Mouse (Mus musculus) right cerebral cortex, adult 2 months (tissue): ENCODE data around the gene Gm853.

Experiments
- DNase-seq, 2 experiments: peaks; one replicate each; pipeline ENCODE4 v3.0.0; 2021 to 2022; ENCODE audit warnings: low spot score in 2 of 2

Gene Gm853

DNA sequence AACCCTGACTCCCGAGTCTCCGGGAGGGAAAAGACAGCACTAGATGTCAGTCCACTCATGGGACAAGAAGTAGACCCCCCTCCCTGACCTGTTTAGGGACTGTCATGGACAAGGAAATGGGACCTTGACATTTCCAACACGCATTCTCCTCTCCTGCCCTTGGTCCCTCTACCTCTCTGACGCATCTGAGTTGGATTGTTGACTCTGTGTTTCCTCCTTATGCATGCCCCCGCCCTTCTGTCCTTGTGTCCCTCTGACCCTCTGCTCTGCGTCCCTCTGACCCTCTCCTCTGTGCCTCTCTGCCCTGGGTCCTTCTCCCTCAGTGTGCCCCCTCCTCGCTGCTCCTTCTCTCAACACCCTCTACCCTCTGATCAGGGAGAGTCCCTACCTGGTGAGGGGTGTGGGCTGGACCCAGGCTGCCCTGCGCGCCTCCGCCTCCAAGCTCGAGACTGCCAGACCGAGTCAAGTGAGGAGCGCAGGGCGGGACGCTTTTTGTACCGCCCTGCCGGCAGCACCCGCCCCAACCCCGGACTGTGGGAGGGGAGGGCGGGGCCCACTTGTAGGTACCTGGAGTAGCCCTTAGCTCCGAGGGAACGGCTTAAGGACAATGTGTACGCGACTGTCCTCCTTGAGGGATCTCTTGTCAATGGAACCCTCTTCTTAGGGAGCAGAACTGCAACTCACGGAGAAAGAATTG is 47.7 kb downstream of the Gm853 start:
- DNase-seq: no peak

DNA sequence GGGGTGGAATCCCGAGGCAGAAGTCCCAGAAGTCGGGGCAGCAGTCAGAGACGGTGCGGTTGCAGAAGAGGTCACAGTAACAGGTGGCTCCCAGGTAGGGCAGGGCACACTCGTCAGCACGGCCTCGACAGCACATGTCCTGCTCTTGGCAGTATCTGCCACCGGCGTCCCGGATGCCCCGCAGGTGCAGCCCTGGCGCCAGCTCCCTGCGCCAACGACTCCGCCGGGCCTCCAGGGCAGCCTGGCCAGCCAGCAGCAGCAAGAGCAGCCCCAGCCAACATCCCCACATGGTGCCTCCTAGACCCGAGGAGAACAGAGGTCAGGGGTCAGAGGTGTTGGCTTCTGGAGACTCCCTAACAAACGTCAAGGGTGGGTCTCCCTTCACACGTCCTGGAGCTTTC is 48.3 kb downstream of the Gm853 start:
- DNase-seq: no peak

DNA sequence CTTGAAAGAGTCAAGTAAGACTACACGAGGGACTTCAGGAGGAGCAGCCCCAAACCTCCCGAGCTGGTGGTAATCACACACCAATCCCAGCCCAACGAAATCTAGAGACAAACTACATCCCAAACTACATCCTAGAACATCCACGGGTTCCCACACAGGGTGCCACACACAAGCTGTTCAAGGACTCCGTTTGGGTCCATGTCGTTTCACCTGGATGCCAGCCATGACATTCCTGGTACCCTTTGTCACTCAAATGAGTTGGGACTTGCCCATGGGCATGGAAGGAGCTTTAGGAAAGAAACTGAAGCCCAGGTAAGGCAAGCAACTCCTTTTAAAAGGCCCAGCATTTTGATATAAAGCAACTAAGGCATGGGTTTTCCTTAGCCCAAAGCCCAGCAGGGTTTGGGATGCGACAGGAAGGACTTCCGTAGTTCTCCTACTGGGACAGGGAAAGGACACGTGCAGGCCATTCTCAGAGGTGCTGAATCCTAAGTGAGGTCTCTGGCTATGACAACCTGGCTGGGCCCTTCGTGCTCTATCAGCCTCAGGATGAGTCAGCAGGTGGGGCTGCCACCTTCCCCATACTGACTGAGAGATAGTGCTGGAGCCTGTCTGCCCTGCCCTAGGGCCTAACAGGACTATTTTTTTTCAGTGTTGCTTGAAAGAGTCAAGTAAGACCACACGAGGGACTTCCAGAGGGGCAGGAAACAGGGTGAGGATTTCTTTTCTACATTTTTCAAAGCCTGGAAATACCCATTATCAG is 49.0 kb downstream of the Gm853 start:
- DNase-seq: no peak

DNA sequence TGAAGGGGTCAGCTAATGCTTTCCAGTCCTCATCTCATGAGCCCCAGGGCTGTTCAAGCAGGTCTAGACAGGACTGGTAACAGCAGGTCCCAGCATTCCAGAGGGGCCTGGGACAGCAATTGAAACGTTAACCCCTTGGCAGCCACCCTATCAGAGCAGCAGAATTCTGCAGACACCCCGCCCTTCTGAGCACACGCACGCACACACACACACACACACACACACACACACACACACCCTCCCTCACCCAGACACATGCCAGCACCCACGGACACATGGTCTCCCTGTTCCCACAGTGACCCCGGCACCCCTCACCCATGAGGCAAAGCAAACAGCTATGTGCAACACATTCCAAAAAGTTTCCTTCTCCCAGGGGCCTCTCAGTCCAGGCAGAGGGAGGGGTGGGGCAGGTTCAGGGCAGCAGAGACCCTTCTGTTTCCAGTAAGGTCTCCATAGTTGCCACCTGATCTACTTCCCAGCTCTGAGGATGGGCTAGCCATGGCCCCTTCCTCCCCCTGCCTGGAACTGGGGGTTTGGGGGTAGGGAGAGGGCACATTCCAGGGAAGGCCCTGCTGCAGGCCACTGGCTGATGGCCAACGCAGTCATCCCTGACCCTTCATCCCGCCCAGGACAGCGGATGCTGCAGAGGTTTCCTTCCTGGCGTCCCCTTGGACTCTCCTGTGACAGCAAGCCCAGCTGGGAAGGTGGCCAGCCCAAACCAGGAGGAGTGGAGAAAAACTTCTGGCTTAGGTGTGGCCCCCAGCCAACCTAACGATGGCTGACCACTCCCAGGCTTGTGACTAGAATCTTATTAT is 50.0 kb downstream of the Gm853 start:
- no peak for DNase-seq

DNA sequence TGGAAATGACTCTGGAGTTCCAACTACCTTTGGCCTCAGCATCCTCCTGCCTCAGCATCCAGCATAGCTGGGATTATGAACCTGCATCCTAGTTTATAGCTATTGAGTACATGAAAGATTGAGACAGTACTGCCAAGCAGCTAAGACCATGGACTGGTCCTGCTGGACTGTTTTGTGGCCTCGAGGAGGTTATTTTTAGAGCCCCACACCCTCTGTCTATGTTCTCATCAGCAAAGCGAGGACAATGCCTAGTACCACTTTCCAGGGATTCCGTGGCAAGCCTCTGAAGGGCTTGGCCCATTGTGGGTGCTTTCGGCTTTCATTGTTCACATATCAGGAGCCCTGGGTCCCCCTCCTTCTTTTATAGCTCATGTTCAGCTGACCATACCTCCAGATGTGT is 51.8 kb downstream of the Gm853 start:
- DNase-seq: no peak

DNA sequence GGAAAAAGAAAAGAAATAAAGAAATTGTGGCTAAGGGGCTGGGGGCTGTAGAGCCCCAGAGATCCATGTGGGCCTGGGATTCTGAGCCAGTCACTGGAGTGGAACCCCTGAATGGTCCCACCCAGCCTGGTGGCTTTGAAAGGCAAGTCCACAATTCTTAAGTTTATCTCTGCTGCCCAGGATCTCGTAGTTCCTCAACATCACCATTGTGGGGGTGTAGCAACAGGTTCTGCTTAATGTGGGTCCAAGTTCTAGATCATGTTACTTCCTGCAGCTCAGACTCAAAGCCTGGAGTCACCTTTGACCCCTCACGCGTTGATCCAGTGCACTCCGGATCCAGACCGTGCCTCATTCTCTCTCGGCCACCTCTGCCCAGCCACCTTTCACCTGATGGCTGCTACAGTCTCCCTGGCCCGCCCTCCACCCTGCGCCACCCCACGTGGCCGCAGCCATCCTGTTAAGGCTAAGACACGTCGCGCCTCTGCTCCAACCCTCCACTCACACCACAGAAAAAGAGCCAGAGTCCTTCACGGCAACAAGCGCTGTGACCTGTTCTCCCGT is 52.7 kb downstream of the Gm853 start:
- no peak for DNase-seq

DNA sequence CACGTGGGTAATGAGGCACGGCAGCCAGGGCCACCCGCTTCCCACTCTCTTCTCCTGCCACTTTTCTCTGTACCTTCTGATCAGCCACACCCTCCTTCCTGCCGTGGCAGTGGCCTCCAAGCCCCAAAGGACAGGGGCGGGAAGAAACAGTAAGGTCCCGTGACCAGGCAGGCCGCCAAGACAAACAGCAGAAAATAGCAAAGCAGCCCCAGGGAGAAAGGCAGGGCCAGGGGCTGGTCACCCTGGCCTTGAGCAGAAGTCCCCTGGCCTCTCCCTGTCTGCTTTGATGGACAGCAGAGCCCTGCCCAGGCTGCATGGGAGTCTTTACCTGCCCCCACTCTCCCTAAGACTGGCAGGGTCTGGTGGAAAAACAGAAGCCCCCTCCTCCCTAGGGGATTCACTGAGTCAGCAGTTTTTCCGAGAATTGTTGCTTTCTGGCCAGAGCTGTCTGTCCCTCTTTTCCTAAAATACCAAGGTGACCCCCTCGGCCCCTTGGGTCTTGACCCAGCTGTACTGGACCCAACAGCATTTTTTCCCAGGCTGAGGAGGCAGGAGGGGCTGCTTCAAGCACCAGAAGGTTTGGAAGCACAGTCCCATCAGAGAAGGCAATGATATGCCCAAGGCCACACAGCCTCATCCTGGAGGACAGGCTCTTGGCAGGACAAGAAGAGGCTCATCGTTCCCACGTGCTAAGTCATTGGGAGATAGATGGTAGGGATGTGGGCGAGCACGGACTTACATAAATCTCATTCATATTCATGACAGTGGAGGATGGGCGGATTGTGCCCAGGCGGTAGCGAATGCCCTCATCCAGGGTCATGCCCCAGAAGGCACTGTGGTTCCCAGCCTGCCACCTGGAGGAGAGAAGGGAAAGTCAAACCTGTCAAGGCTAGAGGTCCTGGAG is 53.7 kb downstream of the Gm853 start:
- DNase-seq: peak in 1 of 2 experiments; percentile 15

DNA sequence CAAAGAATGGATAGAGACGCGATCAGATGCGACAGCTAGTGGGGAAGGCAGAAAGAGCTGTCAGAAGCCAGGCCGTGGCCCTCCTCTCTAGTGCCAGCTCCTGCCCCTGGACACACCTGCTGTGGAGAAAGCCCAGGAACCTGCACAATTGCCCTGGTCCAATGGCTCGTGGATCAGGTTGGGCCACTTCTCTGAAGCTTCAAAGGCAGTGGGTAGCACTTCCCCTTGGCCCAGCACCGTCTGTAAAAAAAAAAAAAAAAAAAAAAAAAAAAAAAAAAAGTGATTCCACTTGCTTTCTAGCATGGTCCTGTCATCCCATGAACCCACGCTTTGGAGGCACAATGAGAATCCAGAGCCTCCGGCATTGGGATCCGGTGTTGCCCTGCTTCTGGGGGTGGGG is 54.4 kb downstream of the Gm853 start:
- DNase-seq: no peak

DNA sequence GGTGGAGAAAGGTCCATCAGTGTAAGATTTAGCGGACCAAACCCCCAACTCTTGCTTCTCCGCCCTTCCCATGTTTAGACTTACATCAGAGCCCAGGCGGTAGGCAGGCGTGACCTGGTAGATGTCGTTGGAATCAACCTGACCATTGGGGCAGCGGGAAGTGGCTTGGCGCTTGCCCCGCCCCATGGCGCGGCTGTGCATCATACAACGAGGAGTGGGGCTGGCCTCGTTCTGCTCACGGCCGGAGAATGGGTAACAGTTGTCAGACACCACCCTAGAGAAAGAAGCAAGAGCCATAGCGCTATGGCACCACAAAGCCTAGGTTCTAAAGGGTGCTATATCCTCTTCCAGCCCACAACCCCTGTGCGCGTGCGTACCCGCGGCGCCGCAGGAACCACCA is 54.9 kb downstream of the Gm853 start:
- DNase-seq: no peak

DNA sequence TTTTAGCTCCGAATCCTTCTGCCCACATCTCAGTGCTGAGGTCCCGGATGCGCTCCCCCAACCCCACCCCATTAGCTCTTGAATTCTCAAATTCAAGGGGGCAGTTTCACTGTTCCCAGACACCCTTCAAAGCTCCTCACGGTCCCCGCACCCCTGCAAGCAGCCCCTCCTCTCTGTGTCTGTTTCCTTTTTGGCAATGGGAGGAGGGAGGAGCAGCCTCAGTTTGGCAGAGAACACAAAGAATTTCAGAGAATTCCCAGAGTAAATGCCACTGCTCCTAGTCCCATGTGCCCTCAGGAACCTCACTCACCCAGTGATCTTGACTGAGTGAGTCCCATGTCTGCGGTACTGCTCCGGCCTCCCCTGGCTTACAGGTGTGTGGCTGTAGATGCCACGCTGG is 55.6 kb downstream of the Gm853 start:
- DNase-seq: no peak

DNA sequence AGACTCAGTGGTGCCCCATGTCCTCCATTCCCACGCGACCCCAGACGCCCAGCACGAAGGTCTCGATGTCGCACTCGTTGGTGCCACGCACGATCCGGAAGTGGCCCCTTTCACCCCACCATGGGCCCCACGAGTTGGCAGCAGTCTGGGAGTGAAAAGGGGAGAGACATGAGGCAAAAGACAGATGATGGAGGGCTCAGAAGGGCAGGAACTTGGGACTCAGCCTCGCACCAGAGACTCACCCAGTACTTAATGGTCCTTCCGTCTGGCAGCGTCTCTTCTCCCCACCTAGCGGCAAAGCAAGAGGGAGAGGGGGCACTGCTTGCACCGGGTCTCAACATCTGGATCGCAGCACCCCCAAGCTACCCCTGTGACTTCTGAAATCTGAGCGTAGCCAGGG is 56.1 kb downstream of the Gm853 start:
- DNase-seq: no peak

DNA sequence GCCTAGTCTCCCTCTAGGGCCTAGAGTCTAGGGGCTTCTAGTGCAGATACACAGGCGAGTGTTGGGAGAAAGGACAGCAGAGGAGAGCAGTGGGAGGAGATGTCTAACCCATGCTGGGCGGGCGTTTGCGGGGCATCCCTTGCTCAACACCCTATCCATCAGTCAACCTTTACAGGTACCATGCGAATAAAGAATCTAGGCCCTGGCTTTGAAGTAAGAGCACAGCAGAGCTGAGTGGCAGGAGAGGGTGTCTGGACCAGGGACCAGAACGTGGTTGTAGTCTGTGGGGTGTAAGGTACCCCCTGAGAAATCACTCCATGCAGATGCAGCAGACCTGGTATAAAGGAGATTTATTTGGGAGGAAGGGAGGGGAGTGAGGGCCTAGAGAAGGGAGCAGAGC is 58.1 kb downstream of the Gm853 start:
- DNase-seq: no peak

DNA sequence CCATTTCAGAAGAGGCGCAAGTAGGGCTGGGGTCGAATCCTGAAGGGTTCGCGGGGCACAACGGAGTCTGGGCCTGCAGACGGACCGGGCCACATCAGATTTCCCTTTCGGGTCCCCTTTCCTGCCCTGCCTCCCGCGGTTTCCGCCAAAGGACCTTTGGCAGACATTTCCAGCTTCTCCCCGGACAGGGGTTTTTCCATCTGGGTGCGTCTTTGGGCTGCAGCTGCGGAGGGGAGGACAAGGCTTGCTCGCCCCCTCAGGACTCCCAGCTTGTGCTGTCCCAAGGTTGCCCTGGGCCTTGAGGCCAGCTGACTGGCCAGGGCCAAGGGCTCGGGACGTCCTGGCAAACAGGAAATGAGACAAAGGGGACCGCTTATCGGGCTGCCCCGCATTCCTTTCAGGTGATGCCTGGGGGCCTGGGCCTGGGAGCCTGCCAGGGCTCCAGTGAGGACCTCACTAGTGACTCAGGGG is 58.8 kb downstream of the Gm853 start:
- DNase-seq: no peak

DNA sequence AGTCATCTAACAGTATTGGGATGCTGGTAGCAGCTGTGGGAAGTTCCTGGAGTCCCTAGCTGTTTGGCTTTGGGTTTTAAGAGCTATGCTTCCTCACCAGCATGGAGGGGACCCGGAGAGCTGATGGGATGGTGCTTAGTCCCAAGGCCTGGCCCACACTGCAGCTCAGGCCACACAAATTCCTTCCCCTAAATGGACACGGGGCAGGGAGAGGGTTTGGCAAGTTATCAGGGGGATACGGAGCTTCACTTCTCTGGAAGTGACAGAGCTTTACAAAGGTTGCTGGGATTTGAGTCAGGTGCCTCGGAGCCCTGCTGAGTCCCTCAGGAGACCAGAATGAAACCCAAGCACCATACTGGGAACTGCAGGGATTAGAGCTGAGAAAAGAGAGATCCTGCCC is 60.9 kb downstream of the Gm853 start:
- no peak for DNase-seq
